Mouse (Mus musculus) midbrain, embryonic 14.5 days (tissue): Measurements from ENCODE around the gene Erich6b. TPM values are rescaled to one million over a fixed set of nuclear protein-coding genes. Genes with fewer than 3 reads are reported as not detected.
A peak's percentile ranks its signal among the peaks of the same experiment; 100 is the strongest.

ENCODE experiments used
- ATAC-seq: fragments of 200-750 bp; cut with Nextera tagmentation; 2 replicates; pipeline ENCODE4 v1.8.0; 2017; ENCODE audit warnings: moderate number of reproducible peaks, moderate library complexity; ENCODE audit not compliant: low FRiP score, low TSS enrichment
- DNase-seq: peaks from one replicate; pipeline ENCODE4 v3.0.0-alpha.2; 2015
- H3K27ac ChIP-seq: fragments of 300-500 bp; sonication (generic); replicated peaks from 2 replicates; pipeline ENCODE4 v1.5.1; 2014; ENCODE audit warnings: mild to moderate bottlenecking, low read depth, low read length, moderate library complexity
- H3K27me3 ChIP-seq: fragments of 300-500 bp; sonication (generic); 2 replicates; pipeline ENCODE4 v1.6.1; 2014; ENCODE audit warnings: low read length, control low read depth, mixed read lengths; ENCODE audit not compliant: control insufficient read depth, insufficient read depth
- H3K36me3 ChIP-seq: fragments of 300-500 bp; sonication (generic); 2 replicates; pipeline ENCODE4 v1.6.1; 2014; ENCODE audit warnings: low read length, control low read depth; ENCODE audit not compliant: control insufficient read depth, insufficient read depth
- H3K4me1 ChIP-seq: fragments of 300-500 bp; sonication (generic); 2 replicates; pipeline ENCODE4 v1.6.1; 2014; ENCODE audit warnings: mild to moderate bottlenecking, antibody characterized with exemption, low read length, control low read depth; ENCODE audit not compliant: control insufficient read depth, insufficient read depth
- H3K4me2 ChIP-seq: fragments of 300-500 bp; sonication (generic); 2 replicates; pipeline ENCODE4 v1.6.1; 2014; ENCODE audit warnings: mild to moderate bottlenecking, low read length, moderate library complexity
- H3K4me3 ChIP-seq: fragments of 300-500 bp; sonication (generic); replicated peaks from 2 replicates; pipeline ENCODE4 v1.5.1; 2014; ENCODE audit warnings: low read depth, low read length
- H3K9ac ChIP-seq: fragments of 300-500 bp; sonication (generic); replicated peaks from 2 replicates; pipeline ENCODE4 v1.6.1; 2014; ENCODE audit warnings: mild to moderate bottlenecking, low read length, moderate library complexity
- H3K9me3 ChIP-seq: fragments of 300-500 bp; sonication (generic); 2 replicates; pipeline ENCODE4 v1.6.1; 2016; ENCODE audit warnings: low read length, control low read depth, mixed read lengths; ENCODE audit not compliant: control insufficient read depth
- WGBS: fragments of 180-500 bp; shearing (Covaris S2); extraction: QIAGEN DNeasy Blood & Tissue Kit; methylation state at CpG from one replicate; pipeline ENCODE4 v1.1.7; 2014; 5-methylcytosine and 5-hydroxymethylcytosine counted together
- polyA plus RNA-seq: library from polyadenylated mRNA; unstranded; fragments of >200 nt; fragmentation: Nextera tagmentation; extraction: Ambion mirVana; gene quantifications from 2 replicates; pipeline ENCODE4 v1.2.1, GENCODE M21; 2014

Erich6b gene
- polyA plus RNA-seq, 1 experiment from 2014 or later = not detected

DNA sequence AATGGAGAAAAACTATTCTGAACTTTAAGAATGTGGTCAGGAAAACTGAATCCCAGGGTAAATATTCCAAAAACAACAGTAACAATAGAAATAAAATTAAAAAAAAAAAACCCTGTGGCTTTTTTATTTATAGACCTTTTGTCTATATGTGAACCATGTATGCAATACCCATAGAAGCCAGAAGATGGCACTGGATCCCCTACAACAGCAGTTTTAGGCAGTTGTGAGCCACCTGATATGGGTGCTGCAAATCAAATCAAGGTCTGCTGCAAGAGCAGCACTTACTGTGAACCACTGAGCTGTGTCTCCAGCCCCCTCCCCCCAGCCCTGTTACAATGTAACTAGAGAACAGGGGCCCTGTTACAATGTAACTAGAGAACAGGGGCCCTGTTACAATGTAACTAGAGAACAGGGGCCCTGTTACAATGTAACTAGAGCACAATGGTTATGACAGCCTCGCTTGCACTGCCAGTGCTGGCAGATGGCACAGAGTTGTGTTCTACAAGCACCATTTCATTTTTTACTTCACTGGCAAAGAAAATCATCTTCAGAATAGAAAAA is 27.1 kb downstream of the Erich6b start:
- Histone ChIP-seq H3K4me3 (no peak overlapping the region), H3K4me2 (no peak overlapping the region), H3K36me3 (no peaks in the 10 kb centered on the region), H3K27ac (no peak overlapping the region), H3K4me1 (no peaks in the 10 kb centered on the region), H3K27me3 (no peaks in the 10 kb centered on the region), H3K9me3 (no peaks in the 10 kb centered on the region), H3K9ac (no peak overlapping the region)
- 90% methylated on average over 1 of the region's 1 CpGs for WGBS
- DNase-seq = no peak
- no peak for ATAC-seq

DNA sequence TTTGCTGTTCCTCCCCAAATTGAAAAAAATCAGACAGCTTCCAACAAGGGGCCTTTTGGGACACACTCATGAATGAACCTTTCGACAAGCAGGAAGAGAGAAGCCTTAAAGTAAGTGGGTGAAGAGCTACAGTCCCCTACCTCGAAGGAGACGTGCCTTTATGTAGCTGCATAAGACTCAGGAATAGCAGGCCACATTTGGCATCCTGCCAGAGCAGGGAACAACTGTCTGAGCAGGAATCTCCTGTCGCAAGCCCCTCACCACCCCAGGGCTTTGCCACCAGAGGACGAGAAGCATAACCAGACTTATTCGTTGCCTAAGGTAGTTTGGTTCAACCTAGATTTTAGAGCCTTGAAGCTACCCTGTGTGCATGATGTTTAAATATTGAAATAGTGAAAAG is 34.3 kb downstream of the Erich6b start:
- ATAC-seq = no peak
- no peaks in the 10 kb centered on the region for H3K36me3 ChIP-seq
- no peak overlapping the region for H3K9ac ChIP-seq
- no peak overlapping the region for H3K27ac ChIP-seq
- 42% methylated on average over 6 of the region's 6 CpGs for WGBS
- peak; percentile 67 for DNase-seq
- H3K4me1 ChIP-seq = no peaks in the 10 kb centered on the region
- no peaks in the 10 kb centered on the region for H3K9me3 ChIP-seq
- no peaks in the 10 kb centered on the region for H3K27me3 ChIP-seq
- H3K4me3 ChIP-seq = no peak overlapping the region
- no peak overlapping the region for H3K4me2 ChIP-seq

DNA sequence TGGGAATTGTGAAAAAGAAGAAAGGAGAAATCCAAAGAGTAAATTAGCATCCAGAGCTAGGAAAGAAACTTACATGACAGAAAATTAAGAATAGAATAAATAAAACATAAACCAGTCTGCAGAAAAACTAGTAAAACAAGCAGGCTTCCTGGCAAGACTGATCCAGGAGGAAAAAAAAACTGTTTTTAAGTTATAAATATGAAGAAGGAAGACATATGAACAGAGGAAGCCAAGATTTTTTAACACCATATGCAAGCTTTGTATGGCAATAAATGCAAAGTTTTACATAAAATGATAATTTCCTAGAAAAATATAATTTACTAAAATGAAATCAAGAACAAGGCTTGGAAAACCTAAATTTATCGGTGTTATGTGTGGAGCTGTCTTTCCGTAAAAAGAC is 48.4 kb downstream of the Erich6b start:
- Histone ChIP-seq H3K4me2 (no peak overlapping the region), H3K9ac (no peak overlapping the region), H3K9me3 (no peaks in the 10 kb centered on the region), H3K27ac (no peak overlapping the region), H3K4me1 (no peaks in the 10 kb centered on the region), H3K36me3 (no peaks in the 10 kb centered on the region), H3K27me3 (no peaks in the 10 kb centered on the region), H3K4me3 (no peak overlapping the region)
- WGBS = 77% methylated on average over 2 of the region's 2 CpGs
- no peak for DNase-seq
- ATAC-seq = no peak

DNA sequence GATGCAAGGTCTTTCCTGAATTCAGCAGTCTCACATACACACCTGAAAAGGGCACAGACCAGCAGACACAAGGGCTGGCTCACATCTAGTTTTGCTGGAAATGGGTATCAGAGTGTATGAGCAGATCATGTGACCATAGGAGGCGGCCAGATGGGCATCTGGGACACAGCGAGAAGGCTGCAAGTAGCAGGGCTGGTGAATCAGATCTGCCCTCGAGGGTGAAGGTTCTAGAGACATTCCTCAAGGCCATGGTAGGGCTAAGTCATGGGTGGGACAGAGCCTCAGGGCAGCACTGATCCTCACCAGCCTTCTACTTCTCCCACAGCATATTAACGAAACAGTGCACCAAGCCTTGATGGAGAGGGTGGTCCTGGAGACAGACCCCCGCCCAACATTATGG is 54.0 kb downstream of the Erich6b start:
- no peak for ATAC-seq
- 84% methylated on average over 5 of the region's 5 CpGs for WGBS

DNA sequence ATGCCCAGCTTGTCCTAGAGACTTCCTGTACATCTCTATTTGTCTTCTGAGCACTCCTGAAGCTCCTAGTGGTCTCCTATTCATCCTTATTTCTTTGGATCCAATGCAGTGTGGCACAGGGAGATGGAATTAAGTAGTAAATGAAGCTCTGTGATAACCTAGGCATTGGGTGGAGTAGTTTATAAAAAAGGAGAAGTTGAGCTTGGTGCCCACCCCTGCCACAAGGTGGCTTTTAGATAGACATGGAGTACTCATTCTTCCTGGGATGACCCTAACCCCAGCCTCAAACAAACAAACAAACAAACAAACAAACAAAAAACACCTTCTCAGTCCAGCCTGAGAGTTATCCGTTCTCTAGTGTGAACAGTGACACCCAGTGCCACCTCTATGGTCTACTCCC is 55.9 kb downstream of the Erich6b start:
- H3K4me3 ChIP-seq = no peak overlapping the region
- peaks cover 8% of the 10 kb centered on the region for H3K36me3 ChIP-seq
- H3K4me2 ChIP-seq = no peak overlapping the region
- no peak for DNase-seq
- H3K4me1 ChIP-seq = no peaks in the 10 kb centered on the region
- H3K9me3 ChIP-seq = no peaks in the 10 kb centered on the region
- H3K27ac ChIP-seq = no peak overlapping the region
- H3K27me3 ChIP-seq = no peaks in the 10 kb centered on the region
- WGBS = 93% methylated on average over 1 of the region's 1 CpGs
- no peak for ATAC-seq
- H3K9ac ChIP-seq = no peak overlapping the region

More for the DNA sequence above, 54.0 kb downstream of the Erich6b start:
- Histone ChIP-seq H3K4me2 (no peak overlapping the region), H3K4me1 (no peaks in the 10 kb centered on the region), H3K4me3 (no peak overlapping the region), H3K36me3 (peaks cover under 1% of the 10 kb centered on the region; the same call in 1 of the 2 replicates), H3K9ac (no peak overlapping the region), H3K9me3 (no peaks in the 10 kb centered on the region), H3K27ac (no peak overlapping the region), H3K27me3 (no peaks in the 10 kb centered on the region)
- no peak for DNase-seq

DNA sequence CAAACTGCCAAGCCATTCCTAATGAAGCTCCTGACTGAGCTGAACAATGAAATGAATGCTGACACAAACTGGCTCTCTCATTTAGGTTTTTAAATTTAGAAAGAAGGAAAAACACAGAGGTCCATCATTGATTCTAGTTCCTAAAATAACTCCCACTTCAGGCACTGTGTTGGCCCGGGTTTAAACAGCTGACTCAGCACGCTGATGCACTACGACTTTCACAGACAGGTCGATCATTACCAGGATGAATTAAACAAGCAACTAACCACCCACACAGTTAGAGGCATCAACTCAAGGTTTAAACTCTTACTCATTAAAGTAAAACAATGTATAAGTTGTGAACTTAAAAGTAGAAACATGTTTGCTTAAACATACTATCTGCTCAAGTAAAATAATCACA is 64.6 kb downstream of the Erich6b start:
- no peaks in the 10 kb centered on the region for H3K4me1 ChIP-seq
- ATAC-seq = no peak
- 95% methylated on average over 4 of the region's 4 CpGs for WGBS
- no peak overlapping the region for H3K27ac ChIP-seq
- H3K9ac ChIP-seq = no peak overlapping the region
- H3K27me3 ChIP-seq = no peaks in the 10 kb centered on the region
- H3K4me3 ChIP-seq = no peak overlapping the region
- no peaks in the 10 kb centered on the region for H3K9me3 ChIP-seq
- DNase-seq = no peak
- H3K4me2 ChIP-seq = no peak overlapping the region
- peaks cover 63% of the 10 kb centered on the region for H3K36me3 ChIP-seq

GRCm38 (mm10) chr14:75707771-75708170 is 65.7 kb downstream of the Erich6b start:
- H3K36me3 ChIP-seq = peaks cover 70% of the 10 kb centered on the region
- 28% methylated on average over 7 of the region's 7 CpGs for WGBS
- ATAC-seq = no peak

DNA sequence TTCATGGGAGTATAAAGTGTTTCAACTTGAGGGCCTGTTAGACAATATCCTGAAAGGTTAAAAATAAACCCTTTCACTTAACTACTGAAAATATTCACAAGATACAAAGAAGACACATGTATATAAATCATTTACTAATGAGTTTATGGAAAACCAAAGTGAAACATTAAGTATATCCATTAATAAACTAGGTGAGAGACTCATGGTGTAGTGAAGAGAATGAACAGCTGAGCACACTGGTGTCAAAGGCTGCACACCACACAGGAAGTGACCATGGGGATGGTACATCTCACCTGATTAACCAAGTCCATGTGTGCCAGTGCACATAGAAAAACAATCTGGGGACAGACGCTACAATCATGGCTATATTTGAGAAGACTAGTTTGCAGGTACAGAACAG is 66.9 kb downstream of the Erich6b start:
- H3K4me1 ChIP-seq = no peaks in the 10 kb centered on the region
- H3K4me2 ChIP-seq = no peak overlapping the region
- no peak overlapping the region for H3K9ac ChIP-seq
- no peaks in the 10 kb centered on the region for H3K27me3 ChIP-seq
- DNase-seq = no peak
- 98% methylated on average over 1 of the region's 1 CpGs for WGBS
- H3K9me3 ChIP-seq = no peaks in the 10 kb centered on the region
- H3K36me3 ChIP-seq = peaks cover 63% of the 10 kb centered on the region
- no peak for ATAC-seq
- H3K4me3 ChIP-seq = no peak overlapping the region
- H3K27ac ChIP-seq = no peak overlapping the region

More at GRCm38 (mm10) chr14:75707771-75708170, 65.7 kb downstream of the Erich6b start:
- H3K4me2 ChIP-seq = no peak overlapping the region
- no peaks in the 10 kb centered on the region for H3K9me3 ChIP-seq
- no peaks in the 10 kb centered on the region for H3K4me1 ChIP-seq
- no peak overlapping the region for H3K27ac ChIP-seq
- H3K4me3 ChIP-seq = no peak overlapping the region
- DNase-seq = no peak
- no peak overlapping the region for H3K9ac ChIP-seq
- H3K27me3 ChIP-seq = no peaks in the 10 kb centered on the region

- H3K36me3 ChIP-seq = peaks cover 74% of the 10 kb centered on the region
Observed at GRCm38 (mm10) chr14:75711731-75712130, 69.7 kb downstream of the Erich6b start.

More at GRCm38 (mm10) chr14:75711731-75712130, 69.7 kb downstream of the Erich6b start:
- Histone ChIP-seq H3K9ac (no peak overlapping the region), H3K4me3 (no peak overlapping the region), H3K9me3 (no peaks in the 10 kb centered on the region), H3K4me2 (no peak overlapping the region), H3K4me1 (no peaks in the 10 kb centered on the region), H3K27ac (no peak overlapping the region), H3K27me3 (no peaks in the 10 kb centered on the region)
- WGBS = 94% methylated on average over 3 of the region's 3 CpGs
- ATAC-seq = no peak
- DNase-seq = no peak
